Mouse (Mus musculus) midbrain, postnatal 0 days (tissue): ENCODE measurements around the gene Slc25a44. TPM values are rescaled to one million over a fixed set of nuclear protein-coding genes. Genes with fewer than 3 reads are reported as not detected.

Experiments
- ATAC-seq: fragments of 200-750 bp; cut with Nextera tagmentation; 2 replicates; pipeline ENCODE4 v1.8.0; 2017; ENCODE audit warnings: moderate number of reproducible peaks, mild to moderate bottlenecking, moderate TSS enrichment, moderate library complexity; ENCODE audit not compliant: low FRiP score
- DNase-seq: peaks from one replicate; pipeline ENCODE4 v3.0.0-alpha.2; 2015; ENCODE audit warnings: low spot score
- H3K27ac ChIP-seq: fragments of 300-500 bp; sonication (generic); 2 replicates; pipeline ENCODE4 v1.5.1; 2014; ENCODE audit warnings: low read depth, mild to moderate bottlenecking, low read length, mixed read lengths
- H3K27me3 ChIP-seq: fragments of 300-500 bp; sonication (generic); 2 replicates; pipeline ENCODE4 v1.6.1; 2014; ENCODE audit warnings: low read length, control low read depth, mixed read lengths; ENCODE audit not compliant: insufficient read depth
- H3K36me3 ChIP-seq: fragments of 300-500 bp; sonication (generic); 2 replicates; pipeline ENCODE4 v1.6.1; 2014; ENCODE audit warnings: low read length, control low read depth, mixed read lengths; ENCODE audit not compliant: insufficient read depth
- H3K4me1 ChIP-seq: fragments of 300-500 bp; sonication (generic); 2 replicates; pipeline ENCODE4 v1.6.1; 2014; ENCODE audit warnings: mild to moderate bottlenecking, control low read depth, antibody characterized with exemption, low read length, mixed read lengths; ENCODE audit not compliant: insufficient read depth
- H3K4me2 ChIP-seq: fragments of 300-500 bp; sonication (generic); 2 replicates; pipeline ENCODE4 v1.6.1; 2014; ENCODE audit warnings: low read depth, mild to moderate bottlenecking, low read length, mixed read lengths; ENCODE audit not compliant: poor library complexity, severe bottlenecking
- H3K4me3 ChIP-seq: fragments of 300-500 bp; sonication (generic); 2 replicates; pipeline ENCODE4 v1.5.1; 2014; ENCODE audit warnings: low read depth, mild to moderate bottlenecking, low read length, moderate library complexity
- H3K9ac ChIP-seq: fragments of 300-500 bp; sonication (generic); replicated peaks from 2 replicates; pipeline ENCODE4 v1.6.1; 2014; ENCODE audit warnings: mild to moderate bottlenecking, low read length, moderate library complexity, mixed read lengths; ENCODE audit not compliant: poor library complexity, severe bottlenecking
- H3K9me3 ChIP-seq: fragments of 300-500 bp; sonication (generic); 2 replicates; pipeline ENCODE4 v1.6.1; 2016; ENCODE audit warnings: low read length, control low read depth
- CTCF ChIP-seq: IDR thresholded peaks from 2 replicates; pipeline ENCODE4 v1.5.1; 2016; ENCODE audit warnings: antibody characterized with exemption, mild to moderate bottlenecking
- WGBS: fragments of 180-500 bp; shearing (Covaris S2); extraction: QIAGEN DNeasy Blood & Tissue Kit; methylation state at CpG from one replicate; pipeline ENCODE4 v1.1.7; 2014; 5-methylcytosine and 5-hydroxymethylcytosine counted together
- polyA plus RNA-seq: library from polyadenylated mRNA; unstranded; fragments of >200 nt; fragmentation: Nextera tagmentation; extraction: Ambion mirVana; gene quantifications from 2 replicates; pipeline ENCODE4 v1.2.1, GENCODE M21; 2015
- total RNA-seq: library from RNA; depleted of rRNA; stranded (reverse); fragments of >200 nt; gene quantifications from 2 replicates; pipeline ENCODE4 v1.2.3, GENCODE M21; 2014

Gene Slc25a44
- total and polyA plus RNA-seq, 2 experiments from 2014 or later: 35.9 to 63.8 TPM

DNA sequence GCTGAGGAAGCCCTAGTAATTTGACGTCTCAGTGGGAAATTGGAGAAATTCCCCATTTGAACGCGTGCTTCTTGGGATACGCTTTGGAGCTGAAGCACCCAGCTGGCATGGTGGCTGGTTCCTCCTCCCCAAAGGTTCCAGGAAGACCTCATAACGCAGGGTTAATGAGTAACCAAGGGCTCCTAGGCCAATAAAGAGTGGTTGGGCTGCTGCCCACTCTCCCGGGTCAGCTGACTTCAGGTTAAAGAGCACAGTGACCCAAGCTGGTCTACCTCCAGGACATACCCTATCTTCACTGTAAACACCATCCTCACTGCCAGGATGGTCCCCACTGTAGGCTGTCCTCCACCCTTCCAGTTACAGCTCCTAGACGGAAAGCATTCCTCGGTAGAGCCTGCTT lies 31.4 kb upstream of the Slc25a44 start:
- Histone ChIP-seq H3K4me3 (no peak overlapping the region), H3K4me2 (peak overlapping the region; percentile 78)

DNA sequence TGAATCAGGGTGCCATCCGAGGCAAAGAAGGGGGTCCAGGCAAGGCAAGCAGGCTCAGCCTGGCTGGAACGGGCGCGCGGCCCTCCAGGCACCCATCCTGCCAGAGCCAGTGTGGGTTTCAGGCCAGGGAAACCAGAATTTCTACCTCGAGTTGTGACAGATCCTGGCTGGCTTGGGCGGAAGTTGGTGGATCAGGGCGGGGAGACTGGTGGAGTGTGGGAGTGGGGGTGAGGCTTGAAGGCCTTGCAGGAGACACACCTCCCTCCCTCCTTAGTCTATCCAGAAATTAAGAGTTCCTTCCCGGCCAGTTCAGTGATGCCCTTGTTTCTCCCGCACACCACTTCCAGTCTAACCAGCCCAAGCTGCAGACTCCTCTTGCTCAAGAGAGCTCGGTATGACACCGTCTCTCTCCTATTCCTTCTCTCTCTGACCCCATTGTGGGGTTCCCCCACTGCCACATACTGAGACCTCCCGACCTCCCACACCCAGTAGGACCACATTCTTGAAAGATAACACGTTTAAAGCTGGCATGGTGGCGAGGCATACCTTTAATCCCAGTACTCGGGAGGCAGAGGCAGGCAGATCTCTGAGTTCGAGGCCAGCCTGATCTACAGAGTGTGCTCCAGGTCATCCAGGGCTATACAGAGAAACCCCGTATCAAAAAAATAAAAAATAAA lies 30.8 kb upstream of the Slc25a44 start:
- Histone ChIP-seq H3K4me3 (no peak overlapping the region), H3K36me3 (peaks cover 33% of the 10 kb centered on the region), H3K9me3 (no peaks in the 10 kb centered on the region), H3K27me3 (no peaks in the 10 kb centered on the region), H3K4me2 (no peak overlapping the region), H3K27ac (no peak overlapping the region), H3K4me1 (peaks cover 12% of the 10 kb centered on the region), H3K9ac (0 out of 2 replicates have a peak overlapping the region, but pooled peaks have one; percentile 13)
- WGBS: 84% methylated on average over 18 of the region's 18 CpGs
- TF ChIP-seq CTCF: no peak
- ATAC-seq (no peak), DNase-seq (no peak)

More for the DNA sequence above, 31.4 kb upstream of the Slc25a44 start:
- Histone ChIP-seq H3K9ac (0 out of 2 replicates have a peak overlapping the region, but pooled peaks have one; percentile 42), H3K4me1 (peaks cover 12% of the 10 kb centered on the region), H3K27me3 (no peaks in the 10 kb centered on the region), H3K36me3 (peaks cover 29% of the 10 kb centered on the region), H3K27ac (no peak overlapping the region), H3K9me3 (no peaks in the 10 kb centered on the region)
- 93% methylated on average over 8 of the region's 8 CpGs for WGBS
- ATAC-seq (no peak), DNase-seq (no peak)
- TF ChIP-seq CTCF: no peak

DNA sequence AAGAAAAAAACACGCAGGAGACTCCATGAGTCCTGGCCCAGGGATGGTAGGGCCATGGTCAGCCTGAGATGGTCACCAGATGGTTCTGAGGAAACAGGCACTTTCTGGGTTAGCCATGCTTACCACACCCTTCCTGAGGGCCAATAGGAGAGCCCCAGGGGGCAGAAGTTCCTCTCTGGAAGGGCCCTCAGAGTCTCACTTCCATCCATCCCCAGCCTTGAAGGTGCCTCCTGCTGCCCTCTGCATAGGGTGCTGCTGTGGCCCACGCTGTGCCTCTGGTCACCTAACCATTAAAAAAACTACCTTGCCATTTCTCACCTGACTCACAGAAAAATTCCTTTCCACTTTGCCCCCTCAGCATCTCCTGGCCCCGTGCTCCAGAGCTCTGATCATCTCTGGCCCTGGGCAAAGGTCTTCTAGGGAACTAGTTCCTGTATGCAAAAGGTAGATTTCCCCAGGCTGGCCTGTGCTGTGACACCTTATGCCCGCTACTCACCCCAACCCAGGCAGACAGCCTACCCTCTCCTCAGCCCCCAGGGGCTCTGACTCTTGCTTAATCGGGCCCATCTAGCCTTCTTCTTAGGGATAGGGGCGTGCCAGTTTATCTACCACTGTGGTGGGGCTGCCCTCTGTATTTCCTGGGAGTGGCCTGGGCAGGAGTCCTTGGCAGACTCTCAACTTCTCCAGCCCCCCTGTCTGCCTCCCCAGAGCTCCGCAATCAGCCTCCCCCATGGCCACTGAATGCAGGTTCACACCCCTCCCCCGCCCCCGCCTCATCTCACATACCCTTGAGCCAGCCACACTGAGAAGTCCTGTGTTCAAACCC lies 30.0 kb upstream of the Slc25a44 start:
- ATAC-seq (no peak), DNase-seq (no peak)
- 0 out of 2 replicates have a peak overlapping the region, but pooled peaks have one; percentile 13 for H3K9ac ChIP-seq
- no peaks in the 10 kb centered on the region for H3K27me3 ChIP-seq
- 62% methylated on average over 9 of the region's 9 CpGs for WGBS
- H3K9me3 ChIP-seq: no peaks in the 10 kb centered on the region
- no peak overlapping the region for H3K27ac ChIP-seq
- no peak overlapping the region for H3K4me2 ChIP-seq
- H3K4me1 ChIP-seq: peaks cover 12% of the 10 kb centered on the region
- H3K36me3 ChIP-seq: peaks cover 36% of the 10 kb centered on the region
- TF ChIP-seq CTCF: no peak
- H3K4me3 ChIP-seq: no peak overlapping the region

DNA sequence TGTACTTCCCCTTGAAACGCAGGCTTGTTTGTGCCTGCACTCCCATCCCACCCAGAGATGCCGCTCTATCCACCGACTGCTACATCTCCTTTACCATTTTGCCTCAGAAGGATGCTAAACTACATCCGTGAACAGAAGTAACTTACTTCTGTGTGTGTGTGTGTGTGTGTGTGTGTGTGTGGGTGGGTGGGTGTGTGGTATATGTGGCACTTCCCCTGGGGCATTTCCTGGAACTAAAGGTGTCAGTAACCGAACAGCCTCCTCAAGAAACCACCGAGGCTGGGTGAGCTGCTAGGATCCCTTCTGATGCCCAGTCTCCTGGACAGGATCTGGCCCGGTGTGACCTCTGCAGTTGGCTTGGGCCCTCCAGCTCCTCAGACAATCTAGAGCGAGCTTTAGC lies 29.0 kb upstream of the Slc25a44 start:
- ATAC-seq (no peak), DNase-seq (no peak)
- peaks cover 39% of the 10 kb centered on the region for H3K36me3 ChIP-seq
- no peak overlapping the region for H3K9ac ChIP-seq
- H3K4me1 ChIP-seq: peaks cover 12% of the 10 kb centered on the region
- H3K4me3 ChIP-seq: no peak overlapping the region
- H3K27ac ChIP-seq: no peak overlapping the region
- WGBS: 78% methylated on average over 8 of the region's 8 CpGs
- H3K4me2 ChIP-seq: no peak overlapping the region
- no peaks in the 10 kb centered on the region for H3K27me3 ChIP-seq
- TF ChIP-seq CTCF: no peak
- no peaks in the 10 kb centered on the region for H3K9me3 ChIP-seq

DNA sequence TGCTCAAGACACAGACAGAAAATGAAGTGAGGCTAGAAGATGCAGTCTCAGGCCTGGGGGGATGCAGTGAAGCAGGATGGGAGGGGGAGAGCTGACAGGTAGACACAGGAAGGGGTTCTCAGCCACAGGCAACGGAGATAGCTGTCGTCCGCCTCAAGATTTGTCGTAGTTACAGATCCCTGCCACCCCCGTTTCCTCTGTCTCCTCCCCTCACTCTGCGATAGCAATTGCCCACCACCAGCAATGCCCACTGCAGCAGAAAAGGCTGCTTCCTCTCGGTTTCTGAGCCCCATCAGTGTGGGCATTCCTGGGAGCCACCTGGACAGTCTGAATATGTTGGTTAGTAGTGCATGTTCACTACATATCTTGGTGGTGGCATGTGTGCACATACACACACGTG lies 28.4 kb upstream of the Slc25a44 start:
- Histone ChIP-seq H3K4me2 (no peak overlapping the region), H3K9me3 (no peaks in the 10 kb centered on the region), H3K27ac (no peak overlapping the region), H3K4me3 (no peak overlapping the region), H3K9ac (no peak overlapping the region), H3K36me3 (peaks cover 40% of the 10 kb centered on the region), H3K4me1 (peaks cover 12% of the 10 kb centered on the region), H3K27me3 (no peaks in the 10 kb centered on the region)
- no peak for TF ChIP-seq CTCF
- no peak for DNase-seq
- no peak for ATAC-seq
- WGBS: 67% methylated on average over 8 of the region's 8 CpGs

DNA sequence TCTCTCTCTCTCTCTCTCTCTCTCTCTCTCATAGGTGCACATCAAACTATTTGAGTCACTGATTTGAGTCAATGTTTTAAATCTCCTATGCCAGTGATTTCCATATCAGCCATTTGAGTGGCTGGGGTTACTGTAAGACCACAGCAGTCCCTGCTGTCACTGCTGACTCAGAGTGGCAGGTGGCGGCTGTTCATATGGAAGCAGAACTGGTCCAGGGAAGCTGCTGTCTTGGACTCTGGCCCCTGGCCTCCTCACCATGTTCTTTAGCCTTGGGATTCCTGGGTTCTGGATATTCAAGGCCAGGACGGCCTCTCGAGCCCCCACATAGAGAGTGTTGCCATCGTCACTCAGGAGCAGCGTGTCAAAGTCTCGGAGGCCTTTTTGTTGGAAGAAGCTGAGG lies 27.8 kb upstream of the Slc25a44 start:
- peaks cover 47% of the 10 kb centered on the region for H3K36me3 ChIP-seq

More for the DNA sequence above, 27.8 kb upstream of the Slc25a44 start:
- Histone ChIP-seq H3K4me3 (no peak overlapping the region), H3K4me1 (peaks cover 12% of the 10 kb centered on the region), H3K27me3 (no peaks in the 10 kb centered on the region), H3K4me2 (no peak overlapping the region), H3K9ac (no peak overlapping the region), H3K9me3 (no peaks in the 10 kb centered on the region), H3K27ac (no peak overlapping the region)
- WGBS: 70% methylated on average over 6 of the region's 6 CpGs
- TF ChIP-seq CTCF: no peak
- ATAC-seq (no peak), DNase-seq (no peak)
